Mouse (Mus musculus): ENCODE results near the gene Ube2h. TPM values are rescaled to one million over a fixed set of nuclear protein-coding genes. Genes with fewer than 3 reads are reported as not detected.

Ube2h gene
- polyA plus RNA-seq, 1 experiment from 2014 or later: 52.8 TPM

- 86% methylated on average over 2 of the region's 2 CpGs for WGBS
Measured at GRCm38 (mm10) chr6:30228921-30229320, 75.4 kb downstream of the Ube2h start.

GRCm38 (mm10) chr6:30228353-30228752 is 76.0 kb downstream of the Ube2h start:
- no peak overlapping the region for H3K27ac ChIP-seq (ENCODE audit: low read depth, low read length)
- H3K27me3 ChIP-seq (ENCODE audit: control insufficient read depth, insufficient read depth, low read length): no peaks in the 10 kb centered on the region
- H3K4me1 ChIP-seq (ENCODE audit: control insufficient read depth, insufficient read depth, low read length): no peaks in the 10 kb centered on the region
- H3K36me3 ChIP-seq (ENCODE audit: control insufficient read depth, insufficient read depth, low read length): no peaks in the 10 kb centered on the region
- no peak overlapping the region for H3K9ac ChIP-seq (ENCODE audit: low read length)
- no peak overlapping the region for H3K4me2 ChIP-seq (ENCODE audit: low read depth)
- no peak for DNase-seq (ENCODE audit: low spot score)
- H3K4me3 ChIP-seq (ENCODE audit: low read depth, low read length): no peak overlapping the region
- ATAC-seq (ENCODE audit: insufficient read depth, low FRiP score, low TSS enrichment): no peak
- no peaks in the 10 kb centered on the region for H3K9me3 ChIP-seq (ENCODE audit: control insufficient read depth, low read length)
- WGBS: 66% methylated on average over 5 of the region's 5 CpGs

More at GRCm38 (mm10) chr6:30228921-30229320, 75.4 kb downstream of the Ube2h start:
- no peak overlapping the region for H3K9ac ChIP-seq (ENCODE audit: low read length)
- no peaks in the 10 kb centered on the region for H3K9me3 ChIP-seq (ENCODE audit: control insufficient read depth, low read length)
- DNase-seq (ENCODE audit: low spot score): no peak
- no peaks in the 10 kb centered on the region for H3K27me3 ChIP-seq (ENCODE audit: control insufficient read depth, insufficient read depth, low read length)
- H3K27ac ChIP-seq (ENCODE audit: low read depth, low read length): no peak overlapping the region
- no peak overlapping the region for H3K4me2 ChIP-seq (ENCODE audit: low read depth)
- no peaks in the 10 kb centered on the region for H3K4me1 ChIP-seq (ENCODE audit: control insufficient read depth, insufficient read depth, low read length)
- no peaks in the 10 kb centered on the region for H3K36me3 ChIP-seq (ENCODE audit: control insufficient read depth, insufficient read depth, low read length)
- ATAC-seq (ENCODE audit: insufficient read depth, low FRiP score, low TSS enrichment): no peak
- no peak overlapping the region for H3K4me3 ChIP-seq (ENCODE audit: low read depth, low read length)

GRCm38 (mm10) chr6:30226971-30227700 is 77.2 kb downstream of the Ube2h start:
- no peaks in the 10 kb centered on the region for H3K9me3 ChIP-seq (ENCODE audit: control insufficient read depth, low read length)
- ATAC-seq (ENCODE audit: insufficient read depth, low FRiP score, low TSS enrichment) (no peak), DNase-seq (ENCODE audit: low spot score) (no peak)
- H3K36me3 ChIP-seq (ENCODE audit: control insufficient read depth, insufficient read depth, low read length): no peaks in the 10 kb centered on the region
- no peak overlapping the region for H3K4me2 ChIP-seq (ENCODE audit: low read depth)
- WGBS: 84% methylated on average over 7 of the region's 7 CpGs
- H3K27ac ChIP-seq (ENCODE audit: low read depth, low read length): no peak overlapping the region
- H3K4me1 ChIP-seq (ENCODE audit: control insufficient read depth, insufficient read depth, low read length): no peaks in the 10 kb centered on the region
- no peaks in the 10 kb centered on the region for H3K27me3 ChIP-seq (ENCODE audit: control insufficient read depth, insufficient read depth, low read length)
- H3K4me3 ChIP-seq (ENCODE audit: low read depth, low read length): no peak overlapping the region
- H3K9ac ChIP-seq (ENCODE audit: low read length): no peak overlapping the region

- Histone ChIP-seq H3K27ac (ENCODE audit: low read depth, low read length) (no peak overlapping the region), H3K4me3 (ENCODE audit: low read depth, low read length) (no peak overlapping the region), H3K9me3 (ENCODE audit: control insufficient read depth, low read length) (no peaks in the 10 kb centered on the region), H3K9ac (ENCODE audit: low read length) (no peak overlapping the region), H3K27me3 (ENCODE audit: control insufficient read depth, insufficient read depth, low read length) (no peaks in the 10 kb centered on the region), H3K4me1 (ENCODE audit: control insufficient read depth, insufficient read depth, low read length) (no peaks in the 10 kb centered on the region), H3K4me2 (ENCODE audit: low read depth) (no peak overlapping the region), H3K36me3 (ENCODE audit: control insufficient read depth, insufficient read depth, low read length) (no peaks in the 10 kb centered on the region; the same call in 1 of the 2 replicates)
- no peak for DNase-seq (ENCODE audit: low spot score)
- no peak for ATAC-seq (ENCODE audit: insufficient read depth, low FRiP score, low TSS enrichment)
- 97% methylated on average over 1 of the region's 1 CpGs for WGBS
Measured at GRCm38 (mm10) chr6:30224693-30225092, 79.6 kb downstream of the Ube2h start.

GRCm38 (mm10) chr6:30222321-30222720 is 82.0 kb downstream of the Ube2h start:
- Histone ChIP-seq H3K27me3 (ENCODE audit: control insufficient read depth, insufficient read depth, low read length) (no peaks in the 10 kb centered on the region), H3K27ac (ENCODE audit: low read depth, low read length) (no peak overlapping the region), H3K9ac (ENCODE audit: low read length) (no peak overlapping the region), H3K4me3 (ENCODE audit: low read depth, low read length) (no peak overlapping the region), H3K4me2 (ENCODE audit: low read depth) (no peak overlapping the region), H3K9me3 (ENCODE audit: control insufficient read depth, low read length) (no peaks in the 10 kb centered on the region), H3K36me3 (ENCODE audit: control insufficient read depth, insufficient read depth, low read length) (no peaks in the 10 kb centered on the region; the same call in 1 of the 2 replicates), H3K4me1 (ENCODE audit: control insufficient read depth, insufficient read depth, low read length) (no peaks in the 10 kb centered on the region)
- DNase-seq (ENCODE audit: low spot score): no peak
- WGBS: 85% methylated on average over 1 of the region's 1 CpGs
- no peak for ATAC-seq (ENCODE audit: insufficient read depth, low FRiP score, low TSS enrichment)

GRCm38 (mm10) chr6:30217581-30217980 is 86.8 kb downstream of the Ube2h start:
- ATAC-seq (ENCODE audit: insufficient read depth, low FRiP score, low TSS enrichment) (no peak), DNase-seq (ENCODE audit: low spot score) (no peak)
- 93% methylated on average over 3 of the region's 3 CpGs for WGBS
- Histone ChIP-seq H3K4me2 (ENCODE audit: low read depth) (no peak overlapping the region), H3K4me1 (ENCODE audit: control insufficient read depth, insufficient read depth, low read length) (no peaks in the 10 kb centered on the region), H3K9ac (ENCODE audit: low read length) (no peak overlapping the region), H3K9me3 (ENCODE audit: control insufficient read depth, low read length) (no peaks in the 10 kb centered on the region), H3K4me3 (ENCODE audit: low read depth, low read length) (no peak overlapping the region), H3K36me3 (ENCODE audit: control insufficient read depth, insufficient read depth, low read length) (peaks cover 3% of the 10 kb centered on the region), H3K27ac (ENCODE audit: low read depth, low read length) (no peak overlapping the region), H3K27me3 (ENCODE audit: control insufficient read depth, insufficient read depth, low read length) (no peaks in the 10 kb centered on the region)

GRCm38 (mm10) chr6:30212468-30212867 is 91.9 kb downstream of the Ube2h start:
- ATAC-seq (ENCODE audit: insufficient read depth, low FRiP score, low TSS enrichment): no peak
- H3K27me3 ChIP-seq (ENCODE audit: control insufficient read depth, insufficient read depth, low read length): no peaks in the 10 kb centered on the region
- H3K27ac ChIP-seq (ENCODE audit: low read depth, low read length): no peak overlapping the region
- DNase-seq (ENCODE audit: low spot score): no peak
- peaks cover 6% of the 10 kb centered on the region; the same call in 1 of the 2 replicates for H3K36me3 ChIP-seq (ENCODE audit: control insufficient read depth, insufficient read depth, low read length)
- H3K4me2 ChIP-seq (ENCODE audit: low read depth): no peak overlapping the region
- H3K4me3 ChIP-seq (ENCODE audit: low read depth, low read length): no peak overlapping the region
- H3K4me1 ChIP-seq (ENCODE audit: control insufficient read depth, insufficient read depth, low read length): no peaks in the 10 kb centered on the region
- H3K9ac ChIP-seq (ENCODE audit: low read length): no peak overlapping the region
- WGBS: 92% methylated on average over 8 of the region's 8 CpGs
- H3K9me3 ChIP-seq (ENCODE audit: control insufficient read depth, low read length): no peaks in the 10 kb centered on the region

- ATAC-seq (ENCODE audit: insufficient read depth, low FRiP score, low TSS enrichment) (no peak), DNase-seq (ENCODE audit: low spot score) (no peak)
- Histone ChIP-seq H3K4me3 (ENCODE audit: low read depth, low read length) (no peak overlapping the region), H3K4me1 (ENCODE audit: control insufficient read depth, insufficient read depth, low read length) (no peaks in the 10 kb centered on the region), H3K9ac (ENCODE audit: low read length) (no peak overlapping the region), H3K36me3 (ENCODE audit: control insufficient read depth, insufficient read depth, low read length) (peaks cover 6% of the 10 kb centered on the region; the same call in 1 of the 2 replicates), H3K4me2 (ENCODE audit: low read depth) (no peak overlapping the region), H3K9me3 (ENCODE audit: control insufficient read depth, low read length) (no peaks in the 10 kb centered on the region), H3K27me3 (ENCODE audit: control insufficient read depth, insufficient read depth, low read length) (no peaks in the 10 kb centered on the region), H3K27ac (ENCODE audit: low read depth, low read length) (no peak overlapping the region)
- WGBS: 82% methylated on average over 16 of the region's 16 CpGs
Measured at GRCm38 (mm10) chr6:30211641-30212455, 92.5 kb downstream of the Ube2h start.

Measured in neural tube, embryonic 11.5 days (tissue).